Mouse (Mus musculus): ENCODE measurements around the gene Gins3. TPM values are rescaled to one million over a fixed set of nuclear protein-coding genes. Genes with fewer than 3 reads are reported as not detected.
"Not testable (repeated sequence)": the region's sequence is repeated elsewhere in the genome, so short reads cannot be mapped to it uniquely, and the experiment has no call there.

Gene Gins3
- total RNA-seq, 1 experiment from 2014 or later = 9.7 TPM

DNA sequence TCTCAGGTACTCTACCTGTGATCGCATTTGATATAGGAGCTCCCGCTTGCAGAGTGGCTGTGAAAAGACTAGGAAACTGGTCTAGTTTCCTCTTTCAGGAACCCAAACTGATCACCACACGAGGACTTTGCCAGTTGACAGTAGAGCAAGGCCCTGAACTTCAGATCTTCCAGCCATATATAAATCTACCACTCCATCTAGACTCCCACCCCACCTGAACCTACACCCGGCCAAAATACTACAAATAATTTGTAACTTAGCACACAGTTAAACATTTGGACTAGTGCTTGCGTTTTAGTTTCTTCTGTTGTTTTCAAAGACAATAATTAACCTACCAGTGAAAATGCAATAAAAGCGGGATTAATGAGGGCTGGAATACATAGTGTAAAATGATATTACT, 413 bp upstream of the Gins3 start:
- no peak for ATAC-seq (ENCODE audit: extremely low read depth, insufficient number of reproducible peaks, low FRiP score, poor library complexity, severe bottlenecking)

DNA sequence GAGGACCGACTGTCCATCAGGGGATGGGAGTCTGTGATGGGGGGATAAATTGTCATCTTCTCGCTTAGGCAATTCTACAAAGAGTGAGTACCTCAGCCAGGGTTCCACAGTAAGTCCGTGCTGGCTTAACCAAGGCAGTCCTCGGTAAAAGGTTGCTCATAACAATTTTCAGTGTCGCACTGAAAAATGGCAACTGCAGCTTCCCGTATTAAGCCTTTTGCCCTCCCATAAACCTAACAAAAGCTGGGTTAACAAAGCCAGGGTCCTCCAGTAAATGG, 749 bp downstream of the Gins3 start:
- ATAC-seq (ENCODE audit: extremely low read depth, insufficient number of reproducible peaks, low FRiP score, poor library complexity, severe bottlenecking) = no peak

DNA sequence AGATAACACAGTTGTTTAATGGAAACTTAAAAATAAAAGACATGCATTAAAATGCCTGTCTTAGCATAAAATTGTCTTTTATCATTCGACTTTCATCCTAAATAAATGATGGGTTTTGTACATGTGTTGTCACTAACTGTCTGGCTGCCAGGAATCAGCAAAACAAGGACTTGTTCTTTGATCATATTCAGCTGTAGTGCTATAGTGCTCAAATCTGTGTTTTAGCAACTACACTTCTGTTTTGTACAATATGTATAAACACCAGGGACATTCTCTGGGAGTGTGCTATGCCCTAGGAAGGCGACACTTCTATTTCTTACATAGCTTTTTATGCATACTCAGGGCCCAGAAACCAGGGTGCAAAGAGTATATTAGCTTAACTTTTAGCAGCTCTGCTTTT, 11.7 kb downstream of the Gins3 start:
- no peak for ATAC-seq (ENCODE audit: extremely low read depth, insufficient number of reproducible peaks, low FRiP score, poor library complexity, severe bottlenecking)

DNA sequence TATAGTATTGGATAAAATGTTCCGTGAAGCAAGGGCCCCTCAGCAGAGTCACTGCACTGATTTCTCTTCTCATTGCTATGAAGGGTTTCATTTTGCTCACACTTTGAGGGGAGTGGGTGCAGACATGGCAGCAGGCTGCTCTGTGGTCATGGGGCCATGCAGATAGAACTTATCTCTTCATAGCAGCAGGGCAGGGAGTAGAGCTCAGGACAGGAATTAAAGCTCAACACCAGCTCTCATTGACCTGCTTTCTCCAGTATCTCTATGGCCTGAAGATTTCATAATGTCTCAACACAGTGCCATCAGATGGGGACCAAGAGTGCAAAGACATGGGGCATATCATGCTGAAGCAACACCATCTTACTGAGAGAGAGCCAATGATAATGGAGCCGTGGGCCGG, 15.0 kb downstream of the Gins3 start:
- ATAC-seq (ENCODE audit: extremely low read depth, insufficient number of reproducible peaks, low FRiP score, poor library complexity, severe bottlenecking) = no peak

DNA sequence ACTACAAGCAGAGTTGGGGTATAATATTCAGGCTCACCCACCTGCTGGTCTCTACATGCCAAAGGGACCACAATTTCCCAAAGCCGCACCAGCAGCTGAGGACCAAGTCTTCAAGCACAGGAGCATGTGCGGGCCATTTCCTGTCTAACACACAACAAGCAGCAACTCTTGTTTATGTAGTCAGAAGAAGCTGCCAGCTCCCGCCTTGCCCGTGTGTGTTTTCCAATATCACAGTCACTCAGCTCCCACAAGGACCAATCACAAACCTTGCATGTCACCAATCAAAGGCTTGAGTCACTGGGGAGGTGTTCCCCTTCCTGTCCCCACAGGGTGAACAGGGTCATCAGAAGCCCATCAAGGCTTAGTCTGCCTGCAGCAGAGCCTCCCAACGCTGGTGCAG, 20.1 kb downstream of the Gins3 start:
- no peak for ATAC-seq (ENCODE audit: extremely low read depth, insufficient number of reproducible peaks, low FRiP score, poor library complexity, severe bottlenecking)

DNA sequence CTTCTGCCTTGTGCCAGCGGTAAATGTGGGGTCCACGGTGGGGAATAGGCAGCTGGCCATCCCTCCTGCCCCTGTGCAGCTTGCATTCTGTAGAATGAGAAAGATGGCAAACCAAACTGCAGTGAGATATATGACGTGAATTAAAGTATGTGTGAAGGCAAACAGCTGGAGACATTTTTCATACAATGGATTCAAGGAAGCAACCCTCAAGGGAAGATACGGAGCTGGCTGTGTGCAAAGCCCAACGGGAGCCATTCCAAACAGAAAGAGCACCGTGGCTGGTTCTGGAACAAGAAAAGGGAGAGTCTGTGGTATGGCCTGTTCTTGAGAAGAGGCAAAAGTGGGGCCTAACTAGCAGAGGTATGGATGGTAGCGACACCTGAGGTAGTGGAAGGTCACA, 22.6 kb downstream of the Gins3 start:
- ATAC-seq (ENCODE audit: extremely low read depth, insufficient number of reproducible peaks, low FRiP score, poor library complexity, severe bottlenecking) = no peak

DNA sequence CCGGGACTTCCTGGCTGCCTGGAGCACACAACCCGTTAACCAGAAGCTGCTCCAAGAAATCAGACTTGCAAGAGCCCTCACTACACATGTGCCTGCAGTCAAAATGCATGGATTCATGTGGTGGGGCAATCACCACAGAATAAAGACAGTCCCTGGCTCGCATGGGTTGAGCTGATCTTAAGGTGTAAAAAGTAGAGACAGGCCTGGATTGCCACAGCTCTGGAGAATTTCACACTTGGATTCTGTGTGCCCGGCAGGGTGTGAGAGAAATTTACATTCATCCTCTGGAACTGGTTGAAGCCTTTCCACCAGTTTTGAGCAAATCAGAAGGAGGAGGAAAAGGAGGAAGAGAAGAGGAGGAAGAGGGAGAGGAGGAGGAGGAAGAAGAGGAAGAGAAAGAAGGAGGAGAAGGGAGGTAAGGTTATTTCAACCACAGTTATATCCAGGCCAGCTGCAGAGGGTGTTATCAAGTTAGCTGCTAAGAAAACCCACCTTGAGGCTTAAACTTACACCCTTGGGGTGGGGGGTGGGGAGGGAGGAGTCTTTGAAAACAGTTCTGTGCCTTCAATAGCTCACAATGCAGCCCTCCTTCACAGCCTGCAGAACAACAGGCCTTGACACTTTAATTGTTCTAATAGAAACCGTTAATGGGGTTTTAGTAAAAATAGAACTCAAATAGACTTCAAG, 23.2 kb downstream of the Gins3 start:
- ATAC-seq (ENCODE audit: extremely low read depth, insufficient number of reproducible peaks, low FRiP score, poor library complexity, severe bottlenecking) = no peak

DNA sequence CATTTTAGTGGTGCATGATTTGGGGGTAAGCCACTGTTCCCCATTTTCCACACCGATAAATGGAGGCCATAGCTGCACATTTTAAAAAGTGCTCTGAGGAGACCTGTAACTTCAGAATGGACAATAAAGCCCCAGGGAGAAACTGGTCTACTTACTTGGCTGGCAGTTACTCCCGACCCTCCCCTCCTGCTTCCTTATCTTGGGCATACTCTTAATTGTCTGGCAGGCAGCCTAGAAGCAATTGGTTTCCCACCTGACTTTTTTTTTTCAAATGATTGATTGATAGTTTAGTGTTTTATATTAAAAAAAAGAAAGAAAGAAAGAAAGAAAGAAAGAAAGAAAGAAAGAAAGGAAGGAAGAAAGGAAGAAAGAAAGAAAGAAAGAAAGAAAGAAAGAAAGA, 24.3 kb downstream of the Gins3 start:
- ATAC-seq (ENCODE audit: extremely low read depth, insufficient number of reproducible peaks, low FRiP score, poor library complexity, severe bottlenecking) = no peak

DNA sequence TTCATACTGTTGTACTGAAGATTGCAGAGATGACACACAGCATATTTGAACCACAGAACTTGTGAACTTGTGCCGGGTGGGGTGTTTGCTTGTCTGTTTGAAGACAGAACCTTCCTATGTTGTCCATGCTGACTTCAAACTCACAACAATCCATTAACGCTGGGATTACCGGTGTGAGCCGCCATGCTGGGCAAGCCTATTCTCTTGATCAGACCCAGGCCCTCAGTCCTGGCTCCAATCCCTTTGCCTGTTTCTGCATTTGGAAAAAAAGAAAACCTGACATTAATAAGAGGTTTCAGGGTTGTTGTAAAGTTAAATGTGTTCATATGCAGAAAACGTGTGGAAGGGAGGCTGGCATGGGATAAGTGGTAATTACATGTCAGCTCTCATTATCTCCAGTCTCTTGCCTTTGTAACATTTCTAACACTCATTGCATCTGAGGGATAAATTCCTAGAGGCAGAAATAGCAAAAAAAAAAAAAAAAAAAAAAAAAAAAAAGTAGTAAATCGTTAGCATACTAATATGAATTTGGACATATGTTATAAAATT, 27.2 kb downstream of the Gins3 start:
- no peak for ATAC-seq (ENCODE audit: extremely low read depth, insufficient number of reproducible peaks, low FRiP score, poor library complexity, severe bottlenecking)

DNA sequence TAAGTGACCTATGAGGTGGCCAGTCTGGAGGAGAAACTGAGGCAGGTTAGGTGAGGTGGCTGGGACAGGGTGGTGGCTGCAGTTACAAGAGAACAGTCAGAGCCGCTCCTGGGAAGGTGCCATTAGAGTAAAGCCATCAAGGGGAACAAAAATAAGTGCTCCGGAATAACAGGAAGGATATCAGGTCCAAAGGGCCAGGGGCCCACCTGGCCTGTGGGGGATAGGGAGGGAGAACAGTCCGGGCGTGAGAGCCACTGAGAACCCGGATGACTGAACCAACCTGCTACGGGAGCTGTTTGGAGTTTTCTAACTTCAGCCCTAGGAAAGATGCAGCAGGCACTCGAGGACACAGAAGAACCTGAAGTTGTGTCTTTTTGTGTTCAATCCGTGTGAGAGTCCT, 27.8 kb downstream of the Gins3 start:
- no peak for ATAC-seq (ENCODE audit: extremely low read depth, insufficient number of reproducible peaks, low FRiP score, poor library complexity, severe bottlenecking)

DNA sequence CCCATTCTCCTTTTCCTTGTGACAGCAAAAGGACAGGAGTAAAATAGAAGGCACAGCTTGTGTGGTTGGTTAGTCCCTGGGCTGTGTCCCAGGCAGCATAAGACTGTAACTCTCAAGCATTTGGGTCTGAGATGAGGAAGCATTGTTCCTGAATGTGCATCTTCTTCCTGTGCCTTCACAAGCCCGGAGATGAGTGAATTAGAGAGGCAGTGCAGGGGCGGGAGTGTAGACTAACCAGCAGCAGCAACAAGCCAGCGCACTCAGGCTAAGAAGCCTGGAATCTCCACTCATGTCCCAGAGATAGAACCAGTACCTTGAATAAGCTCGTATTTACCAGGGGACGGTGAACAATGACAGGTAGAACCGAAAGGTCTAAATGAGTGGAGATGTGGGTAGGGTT, 28.3 kb downstream of the Gins3 start:
- ATAC-seq (ENCODE audit: extremely low read depth, insufficient number of reproducible peaks, low FRiP score, poor library complexity, severe bottlenecking) = no peak

DNA sequence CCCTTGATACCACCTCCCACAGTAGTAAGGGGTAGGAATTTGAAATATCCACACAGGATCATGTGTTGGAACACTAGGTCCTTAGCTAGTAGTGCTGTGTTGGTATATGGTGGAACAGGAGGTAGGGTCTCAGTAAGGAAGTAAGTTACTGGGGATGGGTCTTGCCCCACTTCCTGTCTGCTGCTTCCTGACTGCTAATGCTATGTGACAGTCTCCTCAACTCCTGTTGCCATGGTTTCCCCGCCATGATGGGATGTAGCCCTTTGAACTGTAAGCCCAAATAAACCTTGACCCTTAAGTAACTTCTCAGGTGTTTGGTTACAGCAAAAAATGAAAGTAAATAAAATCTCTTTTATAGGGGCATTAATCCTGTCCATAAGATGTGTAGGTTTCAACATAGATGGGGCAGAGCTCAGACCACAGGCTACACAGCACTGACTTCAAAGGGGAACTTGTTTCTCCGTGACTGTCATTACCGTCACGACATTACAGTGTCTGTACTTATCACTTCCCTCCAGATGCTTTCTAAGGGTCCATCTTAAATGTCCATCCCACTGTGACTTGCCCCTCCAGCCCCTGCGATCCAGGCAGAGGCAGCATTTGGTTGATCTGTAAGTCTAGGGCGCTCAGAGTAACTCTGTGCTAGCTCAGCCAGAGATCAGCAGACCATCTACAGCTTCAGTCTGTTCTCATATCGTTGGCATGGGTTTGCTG, 29.8 kb downstream of the Gins3 start:
- ATAC-seq (ENCODE audit: extremely low read depth, insufficient number of reproducible peaks, low FRiP score, poor library complexity, severe bottlenecking) = no peak

DNA sequence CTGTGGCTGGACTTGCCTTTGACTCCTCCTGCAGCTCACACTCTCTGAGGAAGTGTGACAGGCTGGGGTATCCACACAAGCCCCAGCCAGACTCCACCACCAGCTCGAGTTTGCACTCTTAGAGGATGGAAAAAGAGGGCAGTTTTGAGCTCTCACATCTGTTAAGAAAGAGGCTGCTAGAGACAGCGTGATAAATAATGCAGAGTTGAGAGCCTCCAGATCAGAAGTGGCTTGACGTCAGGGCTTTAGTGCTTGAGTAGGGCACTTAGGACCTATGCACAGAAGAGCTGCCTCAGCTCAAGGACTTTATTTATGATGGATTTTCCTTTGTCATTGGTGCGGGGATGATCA, 30.3 kb downstream of the Gins3 start:
- no peak for ATAC-seq (ENCODE audit: extremely low read depth, insufficient number of reproducible peaks, low FRiP score, poor library complexity, severe bottlenecking)

DNA sequence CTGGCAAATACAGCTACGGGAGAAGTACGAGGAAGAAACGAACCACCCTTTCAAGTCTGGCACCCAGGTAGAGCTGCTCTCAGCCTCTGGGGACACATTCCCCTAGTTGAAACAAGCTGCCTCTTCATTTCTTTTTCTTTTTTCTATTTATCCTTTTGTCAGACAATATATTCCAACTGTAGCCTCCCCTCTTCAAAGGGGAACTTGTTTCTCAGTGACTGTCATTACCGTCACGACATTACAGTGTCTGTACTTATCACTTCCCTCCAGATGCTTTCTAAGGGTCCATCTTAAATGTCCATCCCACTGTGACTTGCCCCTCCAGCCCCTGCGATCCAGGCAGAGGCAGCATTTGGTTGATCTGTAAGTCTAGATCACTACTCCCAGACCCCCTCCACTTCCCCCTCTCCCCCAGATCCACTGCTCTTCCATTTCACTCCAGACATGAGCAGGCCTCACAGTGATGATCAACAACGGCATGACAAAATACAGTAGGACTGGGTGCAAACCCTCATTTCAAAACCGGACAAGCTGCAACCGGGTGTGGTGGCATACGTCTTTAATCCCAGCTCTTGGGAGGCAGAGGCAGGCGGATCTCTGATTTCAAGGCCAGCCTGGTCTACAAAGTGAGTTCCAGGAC, 32.7 kb downstream of the Gins3 start:
- ATAC-seq (ENCODE audit: extremely low read depth, insufficient number of reproducible peaks, low FRiP score, poor library complexity, severe bottlenecking) = not testable (repeated sequence)

DNA sequence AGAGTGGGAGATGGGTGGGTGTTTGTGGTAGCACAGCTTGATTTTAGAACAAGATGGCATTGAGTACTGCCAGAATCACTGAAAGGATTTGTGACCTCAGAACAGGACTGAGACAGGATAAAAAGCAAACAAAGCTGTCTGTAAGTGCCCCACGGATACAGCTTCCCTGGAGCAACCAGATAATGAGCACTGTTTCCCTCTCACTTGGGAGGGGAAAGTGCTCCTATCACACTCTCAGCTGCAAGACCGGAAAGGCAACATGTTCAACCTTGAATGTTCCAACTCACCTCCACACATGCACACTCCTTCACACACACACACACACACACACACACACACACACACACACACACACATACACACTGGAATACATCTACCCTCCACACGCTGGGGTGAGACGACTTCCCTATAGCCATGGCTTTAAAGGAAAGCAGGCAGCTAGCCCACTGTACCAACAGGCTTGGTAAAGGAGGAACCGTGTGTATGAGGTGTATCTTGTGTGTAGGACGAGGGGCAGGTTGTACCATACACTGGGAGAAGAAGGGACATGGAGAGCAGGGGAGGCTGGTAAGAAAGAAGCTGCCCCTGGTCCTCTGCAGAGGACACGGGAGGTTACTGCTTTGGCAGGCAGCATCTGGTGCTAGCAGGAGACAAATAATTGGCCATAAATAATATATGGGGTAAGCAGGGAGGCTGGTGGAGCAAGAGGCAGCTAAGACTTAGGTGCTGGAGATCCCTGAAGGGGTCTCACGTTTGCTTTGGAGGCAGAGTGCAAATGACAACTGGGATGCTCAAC, 35.1 kb downstream of the Gins3 start:
- no peak for ATAC-seq (ENCODE audit: extremely low read depth, insufficient number of reproducible peaks, low FRiP score, poor library complexity, severe bottlenecking)

DNA sequence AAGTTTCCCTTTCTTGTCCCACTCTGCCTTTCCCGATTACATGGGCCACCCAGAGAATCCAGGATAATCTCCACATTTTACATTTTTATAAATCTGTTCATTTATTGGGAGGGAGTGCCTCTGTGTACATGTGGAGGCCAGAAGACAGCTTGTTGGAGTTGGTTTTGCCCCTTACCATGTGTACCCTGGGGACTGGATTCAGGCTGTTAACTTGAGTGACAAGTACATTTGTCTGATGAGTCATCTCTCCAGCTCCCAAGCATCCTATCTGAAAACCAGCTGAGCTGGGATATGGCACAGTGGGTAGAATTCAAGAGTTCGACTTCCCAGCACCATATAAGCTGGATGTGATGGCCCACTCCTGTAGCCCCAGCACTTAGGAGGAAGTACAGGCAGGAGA, 36.7 kb downstream of the Gins3 start:
- no peak for ATAC-seq (ENCODE audit: extremely low read depth, insufficient number of reproducible peaks, low FRiP score, poor library complexity, severe bottlenecking)

DNA sequence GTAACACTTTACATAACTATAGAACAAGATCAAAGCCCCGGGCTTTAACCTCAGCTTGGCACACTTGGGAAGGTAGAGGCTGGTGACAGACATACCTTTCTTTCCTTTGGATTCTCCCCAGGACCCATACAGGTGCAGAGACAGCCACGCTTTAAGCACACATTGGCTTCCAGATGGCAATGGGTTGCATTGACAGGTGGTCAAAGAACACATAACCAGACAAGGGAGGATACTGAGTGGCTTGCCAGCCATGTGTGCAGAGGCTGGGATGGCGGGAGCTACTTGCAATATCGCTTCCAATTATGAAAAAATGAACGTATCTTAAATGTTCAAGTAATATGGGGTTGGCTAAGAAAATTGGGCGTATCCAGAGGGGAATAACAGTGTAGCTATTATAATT, 38.6 kb downstream of the Gins3 start:
- no peak for ATAC-seq (ENCODE audit: extremely low read depth, insufficient number of reproducible peaks, low FRiP score, poor library complexity, severe bottlenecking)

DNA sequence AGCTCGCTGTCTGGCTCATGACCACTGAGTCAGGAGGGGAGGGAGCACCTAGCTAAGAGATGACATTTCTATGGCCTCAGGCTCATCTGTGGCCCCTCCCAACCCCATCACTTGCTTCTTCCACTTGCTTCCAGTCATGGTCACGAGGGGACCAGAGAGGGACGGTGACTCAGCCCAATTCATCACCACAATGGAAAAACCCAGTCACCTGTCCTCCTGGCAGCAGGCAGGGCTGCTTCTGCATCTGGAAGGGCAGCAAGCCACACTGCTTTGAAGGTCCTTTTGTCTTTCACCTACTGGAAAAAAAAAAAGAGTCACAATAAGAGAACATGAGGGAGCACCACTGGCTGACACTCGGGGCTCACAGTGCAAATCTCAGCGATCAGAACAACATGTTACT, 39.6 kb downstream of the Gins3 start:
- ATAC-seq (ENCODE audit: extremely low read depth, insufficient number of reproducible peaks, low FRiP score, poor library complexity, severe bottlenecking) = no peak

DNA sequence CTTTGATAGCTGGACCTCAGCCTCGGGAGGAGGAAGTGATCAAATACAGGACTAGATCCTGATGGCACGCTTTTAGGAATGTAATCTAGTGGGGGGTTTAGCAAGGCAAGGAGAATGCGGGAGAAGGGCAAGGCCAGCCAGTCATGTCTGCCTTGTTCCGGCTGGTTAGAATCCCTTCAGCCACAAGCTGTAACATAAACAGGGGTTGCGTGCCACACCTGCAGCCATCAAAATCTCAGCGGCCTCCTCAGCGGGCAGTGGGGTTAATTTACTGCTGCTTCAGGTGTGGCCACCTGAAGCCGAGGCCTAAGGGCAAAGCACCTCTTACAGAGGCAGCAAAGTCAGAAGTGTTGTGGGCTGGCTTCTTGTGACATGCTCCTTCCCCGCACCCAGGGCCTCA, 43.4 kb downstream of the Gins3 start, which contains the start of gene Ndrg4:
Gene Ndrg4 (plus strand): TSS at position 350 of the 400 bp plus-strand sequence.
- no peak for ATAC-seq (ENCODE audit: extremely low read depth, insufficient number of reproducible peaks, low FRiP score, poor library complexity, severe bottlenecking)

DNA sequence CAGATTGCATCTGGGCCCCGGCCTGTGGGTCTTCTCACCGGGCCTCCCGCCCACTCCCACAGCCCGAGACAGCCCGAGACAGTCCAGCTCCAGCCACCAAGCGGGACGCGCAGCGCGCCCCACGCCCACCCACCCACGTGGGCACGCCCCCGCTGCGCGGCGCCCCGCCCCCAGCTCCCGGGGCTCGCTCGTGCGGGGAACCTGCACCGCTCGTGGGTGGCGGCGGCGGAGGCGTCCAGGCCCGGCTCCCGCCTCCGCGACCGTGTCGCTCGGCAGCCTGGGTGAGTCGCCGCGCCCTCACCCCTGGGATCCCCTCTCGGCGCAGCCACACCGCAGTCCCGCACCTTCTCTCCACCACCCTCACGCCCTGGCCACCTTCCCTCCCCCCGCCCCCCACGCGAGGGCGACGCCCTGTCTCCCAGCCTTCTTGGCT, 44.4 kb downstream of the Gins3 start:
- no peak for ATAC-seq (ENCODE audit: extremely low read depth, insufficient number of reproducible peaks, low FRiP score, poor library complexity, severe bottlenecking)

Measured in neutrophil, adult 5-6 weeks (primary cell).